Mouse (Mus musculus) embryo, embryonic 11 days (tissue): ENCODE data around the gene Krt14.
"Not testable (repeated sequence)": the region's sequence is repeated elsewhere in the genome, so short reads cannot be mapped to it uniquely, and the experiment has no call there.

Experiments
- DNase-seq: peaks from one replicate; pipeline ENCODE4 v3.0.0-alpha.2; 2015

The Krt14 gene

DNA sequence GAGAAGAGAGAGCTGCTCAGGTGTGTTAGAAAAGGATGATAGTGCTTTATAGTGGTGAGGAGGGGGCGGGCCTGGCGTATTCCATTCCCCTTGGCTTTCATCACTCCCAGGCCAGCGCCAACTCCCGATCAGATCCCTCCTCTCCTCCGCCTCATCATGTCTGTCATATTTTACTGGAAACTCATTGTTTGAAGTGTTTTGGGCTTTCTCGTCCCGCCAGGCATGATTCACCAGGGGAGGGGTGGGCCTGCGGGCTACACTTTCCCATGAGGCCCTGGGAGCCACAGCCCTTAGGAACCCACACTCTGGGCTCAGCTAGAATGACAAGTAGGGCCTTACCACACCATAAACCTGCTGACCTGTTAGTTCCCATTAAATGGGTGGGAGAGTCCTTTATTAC lies at the start of gene Krt14:
TSS of gene Krt14 (minus strand) at position 51 of the 400 bp plus-strand sequence.
- DNase-seq = no peak

DNA sequence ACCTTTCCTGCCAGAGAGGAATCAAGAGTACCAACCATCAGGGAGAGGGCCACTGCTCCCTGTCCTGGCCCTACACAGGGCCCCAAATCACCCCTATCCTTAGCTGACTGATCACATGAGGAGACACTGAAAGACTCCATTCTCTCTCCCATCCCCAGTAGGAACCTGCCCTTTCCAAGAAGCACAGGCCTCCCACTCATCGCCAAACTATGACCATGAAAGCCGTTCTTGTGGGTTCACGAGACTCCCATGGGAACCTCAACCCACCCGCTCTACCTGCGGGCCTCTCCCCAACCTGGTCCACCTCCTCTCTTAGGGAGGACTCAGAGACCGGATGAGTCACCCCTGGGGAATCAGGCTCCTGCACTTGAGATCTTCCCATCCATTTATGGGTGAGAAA lies 48.2 kb upstream of the Krt14 start:
- no peak for DNase-seq

DNA sequence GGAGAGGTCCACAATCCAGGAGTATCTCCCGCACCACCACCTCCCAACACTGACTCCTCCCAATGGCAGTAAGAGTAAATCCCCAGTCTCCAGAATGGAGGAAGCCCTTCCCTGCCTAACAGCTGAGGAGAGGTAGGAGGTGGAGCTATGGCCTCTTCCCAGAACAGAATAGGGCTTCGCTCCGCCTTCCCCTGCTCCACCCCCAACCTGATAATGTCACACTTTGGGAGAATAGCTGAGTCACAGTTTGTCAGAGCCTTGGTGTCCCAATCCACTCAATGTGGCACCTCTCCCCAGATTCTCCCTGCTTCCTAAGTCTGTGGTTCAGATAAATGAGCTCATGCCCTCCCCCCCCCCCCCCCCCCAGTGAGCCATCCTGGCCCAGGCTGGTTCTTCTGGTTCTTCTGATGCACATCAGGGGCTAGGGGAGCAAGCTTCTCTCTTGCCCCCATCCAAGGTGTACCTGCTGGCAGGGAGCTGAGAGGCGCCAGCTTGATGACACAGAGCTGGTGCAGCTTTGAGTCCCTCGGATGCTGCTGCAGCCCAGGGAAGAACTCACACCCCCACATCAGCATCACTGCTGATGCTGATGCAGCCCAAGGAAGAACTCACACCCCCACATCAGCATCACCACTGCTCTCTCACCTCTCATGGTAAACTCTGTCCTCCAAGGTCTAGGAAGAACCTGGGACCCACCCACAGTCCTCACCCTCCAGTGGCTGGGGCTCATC lies 47.2 kb upstream of the Krt14 start:
- no peak for DNase-seq

DNA sequence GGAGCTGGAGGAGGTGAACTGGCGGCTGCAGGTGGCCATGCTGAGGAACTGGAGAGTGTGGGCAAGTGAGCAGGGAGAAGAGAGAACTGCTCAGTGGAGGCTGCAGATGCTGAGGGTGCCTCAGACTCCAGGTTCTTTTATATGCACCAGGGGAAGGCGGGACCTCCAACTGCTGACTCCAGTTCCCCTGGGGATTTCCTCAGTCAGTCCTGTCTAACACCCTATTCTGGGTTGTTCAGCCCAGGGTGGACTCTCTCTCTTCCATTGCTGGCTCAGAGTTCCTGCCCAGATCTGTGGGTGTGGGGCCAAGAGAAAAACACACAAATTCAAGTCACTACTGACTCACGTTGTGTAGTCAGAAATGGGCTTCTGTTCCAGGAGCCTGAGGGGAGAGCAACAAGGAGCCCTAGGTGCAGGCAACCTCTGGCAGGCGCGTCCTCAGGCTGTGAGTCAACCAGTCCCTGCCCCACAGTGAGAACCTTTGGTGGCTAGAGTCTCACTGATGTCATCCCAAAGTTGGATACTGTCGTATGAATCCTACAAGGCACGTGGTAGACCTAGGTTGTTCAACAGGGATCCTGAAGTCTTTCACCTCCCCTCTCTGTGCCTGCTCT lies 41.6 kb upstream of the Krt14 start, which contains the start of gene Krt16:
TSS of gene Krt16 (minus strand) at position 51 of the 614 bp plus-strand sequence.
- no peak for DNase-seq

DNA sequence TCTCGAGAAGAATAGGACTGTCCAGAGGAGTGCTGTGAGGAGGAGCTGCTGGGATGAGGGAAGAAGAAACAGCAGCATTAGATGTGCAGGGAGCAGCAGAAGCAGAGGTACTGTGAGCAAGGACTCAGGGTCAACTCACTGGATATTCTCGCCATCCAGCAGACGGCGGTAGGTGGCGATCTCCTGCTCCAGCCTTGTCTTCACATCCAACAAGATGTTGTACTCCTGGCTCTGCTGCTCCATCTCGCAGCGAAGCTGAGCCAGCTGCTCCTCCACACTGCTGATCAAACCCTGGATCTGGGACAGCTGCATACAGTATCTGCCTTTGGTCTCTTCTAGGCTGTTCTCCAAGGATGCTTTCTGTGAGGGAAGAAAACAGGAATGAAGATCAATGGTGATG lies 39.1 kb upstream of the Krt14 start:
- not testable (repeated sequence) for DNase-seq

DNA sequence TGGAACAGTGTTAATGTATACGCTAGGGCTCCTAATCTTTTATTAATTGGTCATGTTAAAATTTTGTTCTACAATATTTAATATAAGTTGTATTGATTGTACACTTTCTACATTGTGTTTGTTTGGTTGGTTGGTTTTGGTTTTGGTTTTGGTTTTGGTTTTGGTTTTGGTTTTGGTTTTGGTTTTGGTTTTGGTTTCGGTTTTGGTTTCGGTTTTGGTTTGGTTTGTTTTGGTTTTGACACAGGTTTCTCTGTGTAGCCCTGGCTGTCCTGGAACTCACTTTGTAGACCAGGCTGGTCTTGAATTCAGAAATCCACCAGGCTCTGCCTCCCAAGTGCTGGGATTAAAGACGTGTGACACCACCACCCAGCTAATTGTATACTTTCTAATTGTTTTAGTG lies 32.9 kb upstream of the Krt14 start:
- not testable (repeated sequence) for DNase-seq

DNA sequence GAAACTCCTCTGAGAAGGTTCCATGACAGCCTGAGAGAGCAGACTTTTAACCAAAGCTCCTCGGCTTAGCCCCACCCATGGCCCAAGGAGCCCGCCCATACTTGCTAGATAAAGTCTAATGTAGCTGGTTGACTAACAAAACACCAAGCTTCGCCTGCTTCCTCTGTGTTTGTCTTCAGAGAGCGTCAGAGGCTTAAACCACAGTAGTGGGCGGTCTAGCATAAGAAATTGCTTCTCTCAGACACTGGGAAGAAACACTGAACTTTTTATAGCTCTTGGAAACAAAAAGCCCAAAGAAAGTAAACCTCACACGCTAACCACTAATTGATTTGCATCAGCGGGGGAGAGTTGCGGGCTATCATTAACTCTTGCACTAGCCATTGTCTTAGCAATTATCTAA lies 14.4 kb upstream of the Krt14 start:
- DNase-seq = no peak

DNA sequence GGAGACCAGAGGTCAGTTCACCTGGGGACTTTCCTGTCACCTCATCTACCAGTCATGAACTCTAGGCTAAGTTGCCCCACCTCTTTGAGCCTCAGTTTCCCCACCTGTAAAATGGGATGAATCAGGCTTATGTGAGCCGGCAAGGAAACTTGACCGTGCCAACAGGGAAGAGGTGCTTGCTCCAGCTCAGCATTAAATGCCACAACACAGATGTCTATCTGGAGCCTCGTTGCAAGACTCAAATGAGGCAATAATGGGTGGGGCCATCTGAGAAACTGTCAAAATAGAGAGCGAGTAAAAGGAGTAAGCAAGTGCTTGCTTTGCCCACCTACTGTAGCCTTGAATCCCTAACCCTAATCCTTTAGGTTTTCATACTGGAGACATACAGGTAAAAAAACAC lies 12.0 kb upstream of the Krt14 start:
- DNase-seq = no peak

DNA sequence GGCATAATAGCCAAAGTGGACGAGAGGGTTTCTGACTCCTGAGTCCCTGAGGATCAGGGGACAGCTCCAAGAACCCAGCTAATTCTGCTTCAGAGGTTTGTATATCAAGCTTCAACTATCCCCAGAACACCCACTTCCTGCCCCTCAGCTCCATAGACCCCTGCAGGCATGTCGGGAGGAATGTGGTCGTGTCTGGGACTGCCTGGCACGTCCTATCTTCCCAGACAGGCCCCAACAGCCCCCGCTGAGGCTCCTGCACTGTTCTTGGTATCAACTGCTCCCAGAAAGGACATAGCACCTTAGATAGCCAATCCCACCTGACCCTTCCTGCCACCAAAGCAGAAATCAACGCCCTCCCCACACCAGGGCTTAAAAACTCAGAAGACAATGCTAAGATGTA lies 1.2 kb upstream of the Krt14 start:
- peak; percentile 7 for DNase-seq

DNA sequence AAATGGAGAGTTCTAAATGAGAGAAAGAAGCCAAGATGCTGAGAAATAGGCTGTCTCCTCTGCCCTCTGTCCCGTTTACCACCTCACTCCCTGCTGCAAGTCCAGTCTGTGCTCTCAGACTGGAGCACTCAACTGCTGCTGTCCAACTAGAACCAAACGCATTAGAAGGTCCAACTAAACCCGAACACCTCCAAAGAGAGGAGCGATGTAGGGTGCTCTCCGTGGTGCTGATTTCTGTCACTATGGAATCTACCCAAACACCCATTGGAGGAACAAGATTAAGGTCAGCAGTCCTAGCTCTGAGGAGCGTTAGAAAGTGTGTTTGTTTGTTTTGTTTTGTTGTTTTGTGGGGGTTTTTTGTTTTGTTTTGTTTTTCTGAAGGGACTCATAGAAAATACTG lies 3.9 kb downstream of the Krt14 start:
- peak; percentile 74 for DNase-seq

DNA sequence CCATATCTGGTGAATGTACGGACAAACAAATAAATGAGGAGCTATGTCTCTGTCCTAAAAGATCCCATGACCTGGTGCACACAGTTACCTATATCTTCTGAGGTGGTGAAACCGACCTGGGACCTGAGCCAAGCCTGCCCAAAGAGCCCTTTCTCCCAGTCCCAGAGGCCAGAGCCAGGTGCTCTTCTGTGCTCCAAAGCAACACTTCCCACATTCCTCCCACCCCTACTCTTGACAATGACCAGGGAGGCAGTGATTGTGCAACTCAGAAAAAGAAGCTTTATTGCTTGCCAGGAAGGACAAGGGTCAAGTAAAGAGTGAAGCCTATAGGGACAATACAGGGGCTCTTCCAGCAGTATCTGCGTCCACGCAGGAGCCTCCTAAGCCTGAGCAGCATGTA lies 4.4 kb downstream of the Krt14 start:
- no peak for DNase-seq

DNA sequence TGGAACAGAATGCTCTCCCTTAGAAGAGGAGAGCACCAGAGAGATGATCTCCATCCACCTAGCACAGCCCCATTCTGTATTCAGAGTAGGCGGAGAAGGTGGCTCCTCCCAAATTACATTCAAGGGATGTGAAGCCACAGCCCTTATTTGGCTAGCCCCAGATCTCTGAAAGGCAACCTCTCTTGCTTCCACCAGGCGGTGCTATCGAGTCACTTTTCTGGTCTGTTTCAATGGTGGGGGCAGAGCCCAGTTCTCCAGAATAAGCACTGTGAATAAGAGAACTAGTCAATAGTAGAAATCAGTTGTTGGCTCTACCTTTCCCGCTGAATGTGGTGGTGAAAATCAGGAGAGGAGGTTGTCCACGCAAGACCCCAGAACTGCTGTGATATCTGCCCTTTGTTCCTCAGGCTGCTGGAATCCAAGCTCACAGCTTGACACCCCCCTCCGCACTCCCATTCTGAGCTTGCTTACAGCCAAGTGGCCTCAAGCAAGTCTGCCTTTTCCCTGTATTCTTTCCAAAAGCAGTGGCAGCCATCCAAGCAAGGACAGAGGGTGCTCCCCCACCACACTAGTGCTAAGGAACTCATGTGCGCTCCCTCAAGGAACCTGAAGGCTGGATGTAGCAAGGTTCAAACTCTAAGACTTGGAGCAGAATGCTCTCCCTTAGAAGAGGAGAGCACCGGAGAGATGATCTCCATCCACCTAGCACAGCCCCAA lies 7.1 kb downstream of the Krt14 start:
- peak; percentile 18 for DNase-seq

DNA sequence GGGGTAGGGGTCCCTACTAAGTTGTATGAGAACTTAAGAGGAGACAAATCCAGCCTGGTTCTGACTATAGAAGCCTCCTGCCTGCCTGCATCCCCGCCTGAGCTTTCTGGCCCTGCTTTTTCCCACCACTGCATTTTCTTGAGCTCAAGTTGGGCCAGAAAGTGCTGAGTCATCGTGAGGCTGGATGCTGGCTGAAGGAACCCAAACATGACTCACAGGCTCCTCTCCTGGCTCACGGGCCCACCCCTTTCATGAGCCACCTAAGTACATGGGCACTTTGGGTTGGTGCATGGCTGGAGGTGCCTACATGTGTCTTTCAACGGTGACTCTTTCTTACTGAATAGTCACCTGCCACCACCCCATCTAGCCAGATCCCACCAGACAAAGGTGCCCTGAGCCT lies 8.7 kb downstream of the Krt14 start:
- DNase-seq = no peak

DNA sequence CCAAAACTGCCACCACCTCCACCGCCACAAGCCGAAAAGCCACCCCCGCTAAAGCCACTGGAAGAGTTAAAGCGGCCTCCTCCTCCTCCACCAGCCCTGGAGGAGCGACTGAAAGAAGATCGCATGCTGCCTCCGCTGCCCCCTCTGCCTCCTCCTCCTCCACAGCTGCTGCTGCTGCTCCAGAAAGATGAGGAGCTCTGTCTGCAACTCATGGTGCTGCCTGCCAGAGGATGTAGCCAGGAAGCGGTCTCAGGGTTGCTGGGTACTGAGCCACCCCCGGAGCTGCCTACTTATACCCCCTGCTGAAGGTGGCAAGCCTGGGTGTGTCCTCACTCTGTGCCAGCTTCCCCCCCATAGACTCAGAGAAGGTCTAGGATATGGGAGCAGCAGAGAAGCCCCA lies 14.4 kb downstream of the Krt14 start, which contains the start of gene Krt9:
TSS of gene Krt9 (minus strand) at position 255 of the 400 bp plus-strand sequence.
- DNase-seq = peak; percentile 14

DNA sequence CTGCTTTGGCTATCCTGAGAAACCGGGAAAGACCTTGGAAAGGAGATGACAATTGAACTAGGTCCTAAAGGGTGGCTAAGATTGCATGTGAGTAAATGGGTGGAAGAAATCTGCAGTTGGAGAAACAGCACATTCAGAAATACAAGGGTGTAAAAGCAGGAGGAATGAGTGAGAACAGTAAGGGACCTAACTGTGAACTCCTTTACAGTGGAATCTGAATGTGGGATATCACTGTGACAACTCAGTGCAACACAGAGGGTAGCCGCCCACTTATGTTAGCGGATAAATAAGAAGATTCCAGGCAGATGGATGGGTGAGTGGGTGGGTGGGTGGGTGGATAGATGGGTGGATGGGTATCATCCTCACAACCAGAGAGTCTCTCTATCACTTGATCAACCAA lies 15.5 kb downstream of the Krt14 start:
- no peak for DNase-seq

DNA sequence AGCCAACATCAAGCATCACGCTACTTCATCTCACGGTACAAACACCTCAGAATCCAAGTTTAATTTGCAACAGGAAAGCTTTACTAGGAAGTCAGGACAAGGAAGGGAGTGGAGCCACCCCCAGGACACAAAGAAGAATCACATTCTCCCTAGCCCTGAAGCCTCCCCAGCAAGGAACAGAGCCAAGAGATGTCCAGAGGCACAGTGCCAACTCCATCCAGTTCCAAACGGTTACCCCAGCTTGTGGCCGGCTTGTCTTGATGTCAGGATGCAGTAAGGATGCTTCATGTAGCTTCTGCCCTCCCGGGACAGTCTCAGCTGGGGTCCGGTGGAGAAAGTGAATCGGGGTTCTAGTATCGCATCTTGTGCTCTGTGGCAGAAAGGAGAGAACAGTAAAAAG lies 20.6 kb downstream of the Krt14 start:
- no peak for DNase-seq

DNA sequence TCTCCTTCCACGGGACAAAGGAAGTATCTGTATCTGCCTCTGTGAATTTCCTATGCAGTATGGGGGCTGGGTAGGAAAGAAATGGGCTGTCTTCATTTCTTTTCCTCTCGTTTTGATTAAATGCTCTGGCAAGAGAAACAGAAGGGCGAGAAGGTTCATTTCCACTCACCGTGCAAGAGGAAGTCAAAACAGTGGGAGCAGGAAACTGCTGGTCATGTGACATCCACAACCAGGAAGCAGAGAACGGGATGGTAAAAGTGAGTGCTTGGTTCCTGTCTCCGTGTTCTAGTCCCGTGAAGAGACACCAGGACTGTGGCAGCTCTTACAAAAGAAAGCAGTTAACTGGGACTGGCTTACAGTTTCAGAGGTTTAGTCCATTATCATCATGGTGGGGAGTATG lies 25.6 kb downstream of the Krt14 start:
- DNase-seq = no peak

DNA sequence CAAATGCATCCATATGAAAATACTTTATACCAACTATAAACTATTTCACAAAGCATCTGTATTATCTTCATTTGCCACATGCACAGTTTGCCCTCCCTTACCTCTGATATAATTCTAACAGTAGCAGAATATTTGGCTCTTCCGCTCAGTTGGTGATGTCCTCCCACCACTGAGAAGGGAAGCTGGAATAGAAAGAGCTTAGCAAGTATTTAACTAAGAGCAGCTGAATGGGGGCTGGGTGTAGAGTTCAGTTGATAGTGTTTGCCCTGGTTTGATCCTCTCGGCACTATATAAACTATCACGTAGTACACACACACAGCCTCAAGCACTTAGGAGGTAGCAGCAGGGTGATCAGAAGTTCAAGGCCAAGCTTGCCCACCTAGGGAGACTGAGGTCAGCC lies 28.1 kb downstream of the Krt14 start:
- DNase-seq = no peak

DNA sequence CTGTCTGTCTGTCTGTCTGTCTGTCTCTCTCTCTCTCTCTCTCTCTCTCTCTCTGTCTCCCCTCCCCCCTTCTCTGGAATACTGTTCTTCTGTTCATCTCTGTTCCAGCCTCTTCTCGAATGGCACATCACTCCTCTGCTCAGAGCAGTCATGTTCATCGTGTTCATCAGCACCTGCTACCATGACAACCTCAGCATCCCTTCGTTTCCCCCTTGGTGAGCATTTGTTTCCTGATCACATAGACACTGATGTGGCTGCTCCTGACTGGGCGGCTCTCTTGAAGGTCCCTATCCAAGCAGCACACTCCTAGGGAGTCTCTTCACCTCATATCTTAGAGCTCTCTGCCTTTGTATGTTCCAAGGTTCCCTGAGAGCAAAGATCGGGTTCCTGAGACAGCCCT lies 29.0 kb downstream of the Krt14 start:
- DNase-seq = no peak

DNA sequence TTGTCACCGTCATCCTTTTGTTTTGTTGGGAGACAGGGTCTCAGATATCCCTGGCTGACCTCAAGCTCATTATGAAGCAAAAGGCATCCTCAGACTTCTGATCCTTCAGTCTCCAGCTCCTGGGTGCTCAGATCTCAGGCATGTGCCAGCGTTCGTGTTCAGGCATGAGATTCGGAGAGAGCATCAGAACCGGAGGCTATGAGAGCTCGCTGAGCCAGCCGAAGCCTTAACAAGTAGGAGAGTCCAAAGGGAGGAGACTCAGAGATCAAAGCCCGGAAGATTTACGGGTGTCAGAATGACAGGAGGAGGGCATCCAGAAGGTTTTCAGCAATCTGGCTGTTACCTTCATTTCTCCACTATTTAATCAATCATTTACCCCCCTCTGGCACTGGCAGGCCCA lies 30.6 kb downstream of the Krt14 start:
- DNase-seq = no peak

DNA sequence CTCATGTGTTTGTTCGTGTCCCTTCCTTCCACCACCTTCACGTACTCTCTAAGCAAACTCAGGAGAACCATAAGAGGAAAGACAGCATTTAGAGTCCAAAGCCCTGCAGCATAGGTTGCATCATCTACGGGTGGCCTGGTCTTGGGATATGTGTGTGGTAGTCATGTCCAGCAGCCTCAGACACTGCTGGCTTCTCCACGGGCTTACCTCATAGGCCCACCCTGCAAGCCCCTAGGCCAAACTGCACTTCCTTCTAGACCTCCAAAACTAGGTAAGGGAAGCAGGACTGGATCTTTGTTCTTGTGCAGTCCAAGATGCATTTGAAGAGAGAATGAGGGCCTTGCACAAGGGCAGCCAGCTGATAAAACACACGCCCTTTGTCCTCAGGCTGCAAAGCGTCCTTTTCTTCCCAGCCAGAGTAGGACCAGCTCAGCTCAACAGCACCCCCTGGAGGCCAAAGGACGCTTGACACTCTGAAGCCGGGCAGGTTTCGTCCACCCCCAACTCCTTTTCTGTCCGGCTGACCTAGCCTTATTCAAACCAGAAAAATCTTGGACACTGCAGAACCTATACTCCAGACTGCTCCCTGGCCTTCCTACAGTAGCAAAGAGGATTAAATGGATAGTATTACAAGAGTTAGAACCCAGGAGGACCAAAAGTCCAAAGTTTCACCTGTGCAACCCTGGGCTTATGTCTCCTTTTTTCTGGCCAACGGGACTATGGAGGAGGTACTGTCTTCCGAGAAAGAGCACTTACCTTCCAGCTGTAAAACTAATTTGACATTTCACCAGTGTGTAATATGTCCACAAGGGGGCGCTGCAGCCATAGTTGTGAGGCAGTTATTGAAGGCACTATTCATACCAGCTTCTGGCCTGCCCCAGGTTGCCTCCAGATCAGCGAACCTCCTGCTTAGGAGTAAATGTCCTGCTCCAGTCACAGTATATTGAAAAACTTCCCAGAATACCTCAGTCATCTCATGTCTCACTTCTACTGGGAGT lies 38.3 kb downstream of the Krt14 start:
- DNase-seq = peak; percentile 84

DNA sequence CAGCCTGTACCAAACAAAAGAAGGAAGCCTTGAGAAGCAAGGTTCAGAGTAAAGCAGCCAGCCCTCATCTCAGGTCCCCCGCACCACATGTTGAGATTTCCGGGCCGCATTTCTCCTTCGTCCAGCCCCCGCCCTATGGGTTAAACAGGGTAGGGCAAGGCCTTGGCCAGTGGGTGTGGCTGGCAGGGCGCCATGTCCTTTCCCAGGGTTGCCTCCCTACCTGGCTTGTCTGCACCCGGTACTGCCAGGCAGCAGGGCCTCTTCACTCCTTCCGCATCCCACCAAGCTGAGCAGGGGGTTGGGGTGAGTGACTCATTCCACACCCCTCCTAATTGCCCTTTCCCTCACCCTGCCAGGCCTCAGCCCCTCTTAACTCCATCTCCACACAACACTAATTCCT lies 39.3 kb downstream of the Krt14 start:
- DNase-seq = no peak

DNA sequence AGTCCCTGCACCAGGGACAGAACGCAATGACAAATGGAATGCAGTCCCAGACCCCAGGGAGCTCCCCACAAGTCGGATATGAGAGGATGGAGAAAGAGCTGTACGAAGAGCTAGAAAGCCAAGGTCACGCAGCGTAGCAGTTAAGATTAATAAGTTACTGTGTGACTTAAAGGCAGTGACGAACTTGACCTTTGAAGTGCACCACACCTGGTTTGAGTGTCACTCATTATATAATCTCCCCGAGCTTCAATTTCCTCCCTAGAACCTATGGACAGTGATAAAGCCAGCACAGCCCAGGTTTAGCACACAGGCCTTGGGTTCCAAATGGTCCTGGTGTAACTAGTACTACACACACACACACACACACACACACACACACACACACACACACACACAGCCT lies 43.0 kb downstream of the Krt14 start:
- no peak for DNase-seq
